Mouse (Mus musculus) natural killer cell, adult 2 months (primary cell): ENCODE measurements around the gene Pglyrp2.

ENCODE experiments used
- DNase-seq, 2 experiments: peaks; one replicate each; pipeline ENCODE4 v3.0.0; 2022; ENCODE audit warnings: low spot score in 2 of 2

The Pglyrp2 gene

DNA sequence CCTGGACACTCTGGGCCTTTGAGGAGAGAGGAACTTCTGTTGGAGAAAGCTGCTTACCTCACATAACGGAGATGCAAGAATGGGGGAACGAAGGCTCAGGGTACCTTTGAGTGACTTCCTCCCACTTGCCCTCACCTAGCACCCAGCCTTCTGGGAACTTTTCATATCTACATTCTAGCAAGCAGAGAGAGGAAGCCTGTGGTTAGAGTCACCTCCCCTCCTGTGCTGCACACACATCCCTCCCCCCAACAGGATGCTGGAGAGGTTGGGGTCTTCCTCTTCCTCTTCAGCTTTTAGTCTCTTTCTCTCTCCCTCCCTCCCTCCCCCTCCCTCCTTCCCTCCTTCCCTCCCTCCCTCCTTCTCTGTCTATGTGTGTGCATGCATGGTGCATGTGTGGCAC is at the start of gene Pglyrp2:
Gene Pglyrp2 (minus strand): TSS at position 134 of the 400 bp plus-strand sequence.
- peak; percentile 34 to 47 for DNase-seq

- no peak for DNase-seq
Observed at GRCm38 (mm10) chr17:32472176-32472575, 48.2 kb upstream of the Pglyrp2 start.

DNA sequence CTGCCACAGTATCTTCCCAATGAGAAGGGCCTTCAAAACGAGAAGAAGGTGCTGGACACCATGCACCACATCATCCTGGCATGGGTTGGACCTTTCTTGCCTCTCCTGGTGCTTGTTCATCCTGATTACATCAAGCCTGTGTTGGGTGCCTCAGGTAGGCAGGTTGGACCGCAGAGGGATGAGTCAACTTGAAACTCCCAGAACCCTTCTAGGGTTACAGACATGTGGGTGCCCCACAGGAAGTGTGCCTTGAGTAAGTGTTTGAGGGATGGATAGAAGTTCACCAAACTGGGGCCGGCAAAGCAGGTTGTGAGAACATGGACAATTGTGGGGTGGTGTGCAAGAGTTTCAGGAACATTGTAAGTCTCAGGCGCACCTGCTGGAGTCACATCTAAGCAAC is 46.8 kb upstream of the Pglyrp2 start:
- no peak for DNase-seq

GRCm38 (mm10) chr17:32468494-32468893 is 44.5 kb upstream of the Pglyrp2 start:
- DNase-seq = no peak

DNA sequence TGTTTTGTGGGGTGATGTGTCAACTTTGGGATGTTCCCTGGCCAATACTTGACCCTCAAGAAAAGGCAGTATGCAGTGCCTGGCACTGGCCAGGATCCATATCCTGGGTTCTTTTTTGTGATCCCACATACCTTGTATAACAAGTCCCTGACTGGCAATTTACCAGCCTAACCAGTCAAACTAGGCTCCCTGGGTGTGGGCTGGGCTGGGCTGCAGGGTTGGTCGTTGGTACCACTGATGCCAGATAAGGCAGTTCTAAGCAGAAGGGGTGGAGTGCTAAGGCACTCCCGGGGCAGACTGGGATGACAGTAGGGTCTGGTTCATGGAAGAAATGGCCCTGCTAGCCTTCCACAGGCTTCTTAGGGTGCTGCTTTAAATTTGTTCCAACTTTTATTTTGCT is 31.0 kb upstream of the Pglyrp2 start:
- DNase-seq = no peak

DNA sequence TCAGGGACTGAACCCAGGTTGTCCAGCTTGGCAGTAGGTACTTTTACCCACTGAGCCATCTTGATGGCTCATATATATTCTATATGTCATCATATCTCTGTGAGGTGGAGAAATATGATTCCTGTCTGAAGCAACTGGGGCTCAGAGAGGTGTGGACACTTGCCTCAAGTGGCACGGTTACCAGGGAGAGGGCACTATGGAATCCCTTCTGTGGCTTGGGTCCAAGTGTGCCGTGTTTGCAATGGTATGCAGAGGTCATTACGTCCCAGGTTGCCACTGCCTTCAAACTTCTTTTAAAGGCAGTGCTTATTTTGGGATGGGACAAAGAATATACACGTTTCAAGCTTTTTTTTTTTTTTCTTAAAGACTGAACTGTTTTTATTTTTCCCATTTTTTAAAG is 30.2 kb upstream of the Pglyrp2 start:
- DNase-seq = no peak

DNA sequence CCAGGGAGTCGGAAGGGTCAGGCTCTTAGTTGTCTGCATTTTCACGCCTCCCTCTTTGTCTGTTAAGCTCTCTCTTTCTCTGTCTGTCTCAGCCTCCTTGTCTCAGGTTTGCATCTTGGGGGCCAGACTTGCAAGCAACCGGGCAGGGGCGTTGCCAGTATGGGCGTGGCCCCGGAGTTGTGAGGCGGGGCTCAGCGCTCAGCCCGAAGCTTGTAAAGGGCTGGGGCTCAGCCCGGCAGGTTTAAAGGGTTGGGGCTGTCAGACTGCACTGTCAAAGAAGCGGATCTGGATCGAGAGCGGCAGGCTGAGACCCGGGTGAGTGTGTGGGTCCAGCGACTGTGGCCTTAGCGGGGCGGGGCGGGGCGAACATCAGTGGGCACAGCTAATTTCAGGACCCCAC is 28.5 kb upstream of the Pglyrp2 start, which contains the start of gene Cyp4f39:
Gene Cyp4f39 (plus strand): TSS at position 242 of the 400 bp plus-strand sequence.
- no peak for DNase-seq

DNA sequence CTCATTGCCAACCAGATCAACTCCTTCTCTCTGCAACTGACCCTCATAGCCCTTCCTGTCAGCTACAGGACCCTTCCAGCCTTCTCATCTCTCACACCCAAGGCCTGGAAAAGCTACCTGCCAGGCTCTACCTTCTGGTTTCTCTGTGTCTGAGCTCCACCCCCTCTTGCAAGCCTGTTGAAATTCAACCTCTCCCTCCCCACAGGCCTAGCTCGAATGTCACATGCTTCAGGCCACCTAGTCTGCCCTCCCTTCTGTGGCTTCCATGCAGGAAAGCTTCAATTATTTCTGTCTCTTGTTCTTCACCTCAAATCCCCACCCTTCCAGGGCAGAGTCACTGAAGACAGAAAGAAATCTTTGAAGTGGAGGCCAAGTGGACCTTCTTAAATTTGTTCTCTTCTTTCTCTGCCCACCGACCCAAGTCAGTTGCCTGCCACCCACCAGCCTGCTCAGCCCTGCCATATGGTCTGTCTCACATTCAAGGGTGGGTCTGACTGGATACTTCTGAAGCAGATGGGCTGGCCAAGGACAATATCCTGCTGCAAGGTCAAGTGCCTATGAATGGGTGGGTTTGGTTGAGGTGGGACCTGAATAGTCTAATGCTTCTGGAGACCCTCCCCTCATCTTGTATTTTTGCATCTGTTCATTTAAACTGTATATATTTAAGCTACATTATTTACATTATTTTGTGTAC is 27.0 kb upstream of the Pglyrp2 start:
- no peak for DNase-seq

GRCm38 (mm10) chr17:32449042-32449441 is 25.1 kb upstream of the Pglyrp2 start:
- DNase-seq = no peak

DNA sequence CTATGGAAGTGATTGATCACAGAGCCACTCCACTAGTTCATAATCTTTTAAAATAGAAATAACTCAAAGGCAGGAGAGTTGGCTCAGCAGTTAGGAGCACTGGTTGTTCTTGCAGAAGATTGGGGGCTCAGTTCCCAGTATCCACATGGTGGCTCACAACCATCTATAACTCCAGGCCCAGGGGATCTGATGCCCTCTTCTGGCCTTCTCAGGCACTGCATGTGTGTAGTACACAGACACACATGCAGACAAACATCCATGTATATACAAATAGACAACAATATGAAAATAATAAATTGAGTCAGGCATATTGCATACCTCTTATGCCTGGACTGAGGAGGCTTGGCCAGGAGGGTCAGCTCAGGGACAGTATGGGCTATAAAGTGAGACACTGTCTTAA is 23.2 kb upstream of the Pglyrp2 start:
- DNase-seq = no peak

- no peak for DNase-seq
Observed at GRCm38 (mm10) chr17:32445016-32445415, 21.0 kb upstream of the Pglyrp2 start.

- DNase-seq = no peak
Observed at GRCm38 (mm10) chr17:32443245-32443644, 19.3 kb upstream of the Pglyrp2 start.

DNA sequence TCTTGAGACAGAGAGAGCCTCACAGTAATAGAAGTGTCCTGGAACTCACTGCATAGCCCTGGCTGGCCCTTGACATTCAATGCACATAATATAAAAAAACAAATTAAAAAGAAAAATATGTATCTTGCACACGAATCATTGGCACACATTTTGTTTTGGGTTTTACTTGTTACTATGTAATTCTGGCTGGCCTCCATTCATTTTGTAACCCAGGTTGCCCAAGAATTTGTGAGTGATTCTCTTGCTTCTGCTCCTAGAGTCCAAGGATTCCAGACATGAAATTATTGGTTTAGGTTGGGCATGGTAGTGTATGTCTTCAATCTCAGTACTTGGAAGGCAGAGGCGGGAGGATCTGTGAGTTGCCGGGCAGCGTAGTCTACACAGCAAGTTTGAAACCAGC is 13.1 kb upstream of the Pglyrp2 start:
- DNase-seq = no peak

- DNase-seq = no peak
Observed at GRCm38 (mm10) chr17:32435151-32435550, 11.2 kb upstream of the Pglyrp2 start.

- DNase-seq = no peak
Observed at GRCm38 (mm10) chr17:32434324-32434723, 10.4 kb upstream of the Pglyrp2 start.

- no peak for DNase-seq
Observed at GRCm38 (mm10) chr17:32431972-32432371, 8.0 kb upstream of the Pglyrp2 start.

DNA sequence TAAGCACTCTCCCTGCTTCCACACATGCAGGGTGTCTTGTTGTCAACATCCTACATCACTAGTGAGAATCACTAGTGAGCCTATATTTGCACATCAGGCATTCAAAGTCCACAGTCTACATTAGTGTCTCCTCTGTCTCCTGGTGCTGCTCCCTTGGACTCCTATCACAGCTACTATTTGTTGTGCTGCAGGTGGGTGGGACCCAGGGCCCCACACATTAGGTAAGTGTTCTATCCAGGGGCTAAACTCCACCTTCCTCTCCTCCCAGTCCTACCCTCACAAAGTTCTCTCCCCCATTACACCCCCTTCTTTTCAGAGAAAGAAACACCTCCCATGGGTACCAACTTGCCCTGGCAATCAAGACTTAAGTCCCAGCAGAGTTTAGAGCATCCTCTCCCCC is 2.6 kb upstream of the Pglyrp2 start:
- DNase-seq = no peak

GRCm38 (mm10) chr17:32420781-32421180 is 3.2 kb downstream of the Pglyrp2 start:
- DNase-seq = no peak

GRCm38 (mm10) chr17:32419989-32420388 is 4.0 kb downstream of the Pglyrp2 start:
- no peak for DNase-seq

GRCm38 (mm10) chr17:32416771-32417170 is 7.2 kb downstream of the Pglyrp2 start:
- DNase-seq = no peak

- DNase-seq = peak; percentile 32 to 59
Observed at GRCm38 (mm10) chr17:32415417-32416020, 8.4 kb downstream of the Pglyrp2 start.

GRCm38 (mm10) chr17:32411898-32412297 is 12.1 kb downstream of the Pglyrp2 start:
- no peak for DNase-seq

DNA sequence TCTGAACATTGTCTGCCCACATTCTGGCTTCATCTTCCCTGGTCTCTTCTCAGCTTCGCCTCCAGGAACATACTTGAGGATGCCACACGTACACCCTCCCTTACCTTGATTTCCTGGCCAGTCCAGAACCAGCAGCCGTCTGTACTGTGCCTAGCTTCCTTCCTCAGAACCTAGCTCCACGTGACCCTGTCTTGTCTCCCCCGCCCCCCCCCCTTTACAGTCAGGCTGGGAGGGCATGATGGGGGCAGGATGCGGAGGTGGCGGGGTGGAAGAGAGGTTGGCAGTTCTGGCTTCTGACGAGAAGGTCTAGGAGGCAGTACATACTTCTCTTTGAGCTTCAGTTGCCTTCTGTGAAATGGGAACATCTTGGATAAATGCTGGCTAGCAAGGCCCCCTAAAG is 20.6 kb downstream of the Pglyrp2 start, which contains the start of gene Rasal3:
Gene Rasal3 (minus strand): TSS at position 167 of the 400 bp plus-strand sequence.
- peak; percentile 62 to 67 for DNase-seq
